Mouse (Mus musculus): ENCODE measurements at regions not wholly inside any gene's neighbourhood (a gene's known extent, or its start where the extent isn't known, plus 50 kb on each side); places are given as distances from the start of the nearest gene placed in this dataset.

- no peak for DNase-seq
These were observed 51.3 kb upstream of the Ier5l start for GRCm38 (mm10) chr2:30525295-30525694.

- DNase-seq: no peak
These were observed 51.8 kb upstream of the Ier5l start for GRCm38 (mm10) chr2:30525831-30526230.

- no peak for DNase-seq
These were observed 53.5 kb upstream of the Ier5l start for GRCm38 (mm10) chr2:30527495-30527894.

GRCm38 (mm10) chr2:30532948-30533347, 58.9 kb upstream of the Ier5l start:
- DNase-seq: no peak

- no peak for DNase-seq
These were observed 59.3 kb upstream of the Ier5l start for GRCm38 (mm10) chr2:30533367-30533766.

GRCm38 (mm10) chr2:30534485-30534884, 60.4 kb upstream of the Cstad start:
- DNase-seq: no peak

- no peak for DNase-seq
These were observed 55.5 kb upstream of the Cstad start for GRCm38 (mm10) chr2:30539305-30539704.

- DNase-seq: no peak
These were observed 53.3 kb upstream of the Cstad start for GRCm38 (mm10) chr2:30541541-30541940.

- peak; percentile 100 for DNase-seq
These were observed 49.9 kb upstream of the Cstad start for GRCm38 (mm10) chr2:30544782-30545435.

Data from embryo, embryonic 11 days (tissue).